Mouse (Mus musculus): ENCODE measurements around the gene 1700029P11Rik.

- no peak for TF ChIP-seq CTCF (IDR thresholded peaks at IDR 0.05; ENCODE audit: control insufficient read depth, insufficient read depth, insufficient replicate concordance, low read depth, low read length)
- no peak for TF ChIP-seq POLR2A (IDR thresholded peaks at IDR 0.05; ENCODE audit: control insufficient read depth, low read depth, low read length)
These were observed 47.3 kb upstream of the 1700029P11Rik start for GRCm38 (mm10) chr15:81932951-81933470.

Data from testis, adult 2 months (tissue).